Mouse (Mus musculus): ENCODE measurements around the gene Ciao1.

- TF ChIP-seq KAT2A (IDR thresholded peaks at IDR 0.05; ENCODE audit: insufficient replicate concordance, low read length), result no peak
- TF ChIP-seq POLR2A (IDR thresholded peaks at IDR 0.05; ENCODE audit: low read depth, low read length), result no peak
- no peak for TF ChIP-seq BHLHE40 (IDR thresholded peaks at IDR 0.05; ENCODE audit: low read depth, low read length)
- TF ChIP-seq USF1 (IDR thresholded peaks at IDR 0.05; ENCODE audit: low read depth, low read length), result no peak
- no peak for TF ChIP-seq JUND (conservative IDR thresholded peaks at IDR 0.05; ENCODE audit: low read depth, low read length)
Observed at GRCm38 (mm10) chr2:127250291-127251008, 2.8 kb upstream of the Ciao1 start.

Data from CH12.LX (cell line).